Mouse (Mus musculus): ENCODE data around the gene Coro1c.

The Coro1c gene

GRCm38 (mm10) chr5:113924608-113925007 lies 16.1 kb upstream of the Coro1c start:
- DNase-seq: no peak

GRCm38 (mm10) chr5:113921310-113922166 lies 13.0 kb upstream of the Coro1c start:
- no peak for DNase-seq

GRCm38 (mm10) chr5:113919060-113919459 lies 10.5 kb upstream of the Coro1c start:
- DNase-seq: no peak

GRCm38 (mm10) chr5:113918654-113919053 lies 10.1 kb upstream of the Coro1c start:
- DNase-seq: no peak

GRCm38 (mm10) chr5:113910705-113911104 lies 2.1 kb upstream of the Coro1c start:
- no peak for DNase-seq

- DNase-seq: no peak
Measured at GRCm38 (mm10) chr5:113910065-113910701, 1.6 kb upstream of the Coro1c start.

- peak; percentile 56 to 66 for DNase-seq
Measured at GRCm38 (mm10) chr5:113907786-113908567, 581 bp downstream of the Coro1c start.

- no peak for DNase-seq
Measured at GRCm38 (mm10) chr5:113906958-113907735, 1.4 kb downstream of the Coro1c start.

GRCm38 (mm10) chr5:113904987-113905386 lies 3.6 kb downstream of the Coro1c start:
- DNase-seq: no peak

GRCm38 (mm10) chr5:113902983-113903382 lies 5.6 kb downstream of the Coro1c start:
- DNase-seq: no peak

GRCm38 (mm10) chr5:113902017-113902416 lies 6.5 kb downstream of the Coro1c start:
- no peak for DNase-seq

- DNase-seq: no peak
Measured at GRCm38 (mm10) chr5:113901074-113901571, 7.4 kb downstream of the Coro1c start.

- DNase-seq: no peak
Measured at GRCm38 (mm10) chr5:113899543-113899942, 9.0 kb downstream of the Coro1c start.

GRCm38 (mm10) chr5:113892005-113892404 lies 16.6 kb downstream of the Coro1c start:
- DNase-seq: no peak

GRCm38 (mm10) chr5:113890874-113891273 lies 17.7 kb downstream of the Coro1c start:
- no peak for DNase-seq

GRCm38 (mm10) chr5:113889912-113890311 lies 18.6 kb downstream of the Coro1c start:
- no peak for DNase-seq

- DNase-seq: no peak
Measured at GRCm38 (mm10) chr5:113889181-113889906, 19.2 kb downstream of the Coro1c start.

- DNase-seq: no peak
Measured at GRCm38 (mm10) chr5:113888186-113888795, 20.3 kb downstream of the Coro1c start.

- DNase-seq: no peak
Measured at GRCm38 (mm10) chr5:113887132-113887531, 21.4 kb downstream of the Coro1c start.

- DNase-seq: no peak
Measured at GRCm38 (mm10) chr5:113885623-113886022, 22.9 kb downstream of the Coro1c start.

GRCm38 (mm10) chr5:113884750-113885149 lies 23.8 kb downstream of the Coro1c start:
- no peak for DNase-seq

Measured in thymus, adult 18-20 months (tissue).